Mouse (Mus musculus) mouse embryonic stem cell (cell line): ENCODE results near the gene Frat2.

Experiments
- in situ Hi-C, 2 experiments: fragments of 300-500 bp; cut with MboI; formaldehyde crosslinking; loops; 1 replicate in 1 of 2; 3 replicates in 1 of 2; pipeline ENCODE4 v1.14.3; 2019 to 2020; ENCODE audit warnings: low sequenced_read_pairs in 2 of 2, low pct_unique_long_range_greater_than_20kb in 1 of 2, mixed read lengths in 1 of 2; ENCODE audit not compliant: unreplicated experiment in 1 of 2

The Frat2 gene

GRCm38 (mm10) chr19:41829381-41830105, 18.4 kb downstream of the Frat2 start, which contains the start of gene Frat1:
Frat1 (plus strand) TSS chr19:41829970.
- in situ Hi-C loops, result no loop called here

GRCm38 (mm10) chr19:41828941-41829340, 19.0 kb downstream of the Frat2 start:
- in situ Hi-C loops, result no loop called here

- in situ Hi-C loops, result no loop called here
These were observed 21.4 kb downstream of the Frat2 start for GRCm38 (mm10) chr19:41826529-41826928.

GRCm38 (mm10) chr19:41824950-41825349, 23.0 kb downstream of the Frat2 start:
- in situ Hi-C loops, result no loop called here

GRCm38 (mm10) chr19:41822589-41822988, 25.3 kb downstream of the Frat2 start:
- in situ Hi-C loops, result no loop called here

GRCm38 (mm10) chr19:41821436-41821835, 26.5 kb downstream of the Frat2 start:
- in situ Hi-C loops, result no loop called here

GRCm38 (mm10) chr19:41818749-41819148, 29.2 kb downstream of the Frat2 start:
- in situ Hi-C loops, result no loop called here

- in situ Hi-C loops, result no loop called here
These were observed 30.6 kb downstream of the Frat2 start for GRCm38 (mm10) chr19:41817325-41817724.

GRCm38 (mm10) chr19:41816915-41817314, 31.0 kb downstream of the Frat2 start:
- in situ Hi-C loops, result no loop called here

- in situ Hi-C loops, result no loop called here
These were observed 31.5 kb downstream of the Frat2 start for GRCm38 (mm10) chr19:41816410-41816809.

- in situ Hi-C loops, result no loop called here
These were observed 34.6 kb downstream of the Frat2 start for GRCm38 (mm10) chr19:41813374-41813773.

- in situ Hi-C loops, result no loop called here
These were observed 35.4 kb downstream of the Frat2 start for GRCm38 (mm10) chr19:41812525-41812924.

- in situ Hi-C loops, result no loop called here
These were observed 37.9 kb downstream of the Frat2 start for GRCm38 (mm10) chr19:41810074-41810473.

- in situ Hi-C loops, result no loop called here
These were observed 39.8 kb downstream of the Frat2 start for GRCm38 (mm10) chr19:41808104-41808634.

- in situ Hi-C loops, result no loop called here
These were observed 40.4 kb downstream of the Frat2 start for GRCm38 (mm10) chr19:41807497-41807896.

GRCm38 (mm10) chr19:41805831-41806230, 42.1 kb downstream of the Frat2 start:
- in situ Hi-C loops, result no loop called here

- in situ Hi-C loops, result no loop called here
These were observed 44.6 kb downstream of the Frat2 start for GRCm38 (mm10) chr19:41803322-41803721.

- in situ Hi-C loops, result no loop called here
These were observed 46.1 kb downstream of the Frat2 start, which contains the start of gene Arhgap19 for GRCm38 (mm10) chr19:41801742-41802369. Arhgap19 (minus strand) TSS chr19:41802047.

- in situ Hi-C loops, result no loop called here
These were observed 46.8 kb downstream of the Frat2 start for GRCm38 (mm10) chr19:41800986-41801741.
